Comparison of ENCODE assay signal across 25 mouse cellular contexts in genomic region chr16:14352234-14352633, GRCm38 (mm10). TPM values are rescaled to one million over a fixed set of nuclear protein-coding genes. Genes with fewer than 3 reads are reported as not detected.
DNase-seq lines count a peak whose midpoint lies in the region; ATAC-seq and TF ChIP-seq lines count a peak whose summit lies in the region.
"Had no signal": no experiment of that assay in that cellular context is flagged by ENCODE, and none has a peak within 500 bp of the region (broad histone marks: within the 10 kb centered on the region; RNA-seq: fewer than 3 reads in every experiment).

No protein-coding gene starts in this region.

- 72% methylated on average over 3 of the region's 3 CpGs for WGBS in liver, embryonic 14.5 days (ENCODE audit: insufficient replicate concordance)
- WGBS in intestine, embryonic 15.5 days, result 82% methylated on average over 3 of the region's 3 CpGs

- DNase-seq in heart, adult 11 months, result peak; percentile 70
- DNase-seq in heart, postnatal 14 days, result no peak
- peak; percentile 55 for DNase-seq in MEL (ENCODE audit: low read depth, low spot score)
- DNase-seq in liver, embryonic 14.5 days (ENCODE audit: low read depth in 3 of 3, low spot score in 3 of 3), result no peak
- DNase-seq in Muller cell, postnatal 12 days (ENCODE audit: inconsistent ontology term), result no peak
- DNase-seq: adrenal gland, adult 2 months; adrenal gland, postnatal 25 days; B cell, adult 2 months; cerebellum, adult 11 months; cerebellum, adult 8-10 months; cerebellum, postnatal 14 days; embryo, embryonic 11 days; gastrocnemius, postnatal 36 days; heart, adult 18-20 months; heart, postnatal 10 days had no signal

- peak overlapping the region; percentile 50 for H3K9ac ChIP-seq in MEL (ENCODE audit: control insufficient read depth, low read depth, low read length, poor library complexity, severe bottlenecking)
- no peak overlapping the region for H3K9ac ChIP-seq in liver, embryonic 14.5 days (replicated peaks)
- H3K9ac ChIP-seq in intestine, embryonic 15.5 days, result no peak overlapping the region
- H3K9ac ChIP-seq: embryonic facial prominence, embryonic 15.5 days; forebrain, embryonic 15.5 days; hindbrain, embryonic 13.5 days had no signal

- TF ChIP-seq EP300 in MEL (IDR thresholded peaks at IDR 0.05; ENCODE audit: low read depth in 1 of 2, low read length in 2 of 2), result no peak
- no peak for TF ChIP-seq EP300 in liver, embryonic 14.5 days (IDR thresholded peaks at IDR 0.05; ENCODE audit: low read depth)

- no peak overlapping the region for H3K4me2 ChIP-seq in liver, embryonic 14.5 days (ENCODE audit: low read depth)
- H3K4me2 ChIP-seq in myocyte (ENCODE audit: low read depth), result peak overlapping the region; percentile 23
- H3K4me2 ChIP-seq in intestine, embryonic 15.5 days (replicated peaks), result no peak overlapping the region
- H3K4me2 ChIP-seq: embryonic facial prominence, embryonic 15.5 days; forebrain, embryonic 15.5 days; hindbrain, embryonic 13.5 days had no signal

- peak; percentile 10; the same call in 1 of the 2 replicates for ATAC-seq in liver, embryonic 14.5 days (ENCODE audit: insufficient read depth)
- ATAC-seq in intestine, embryonic 15.5 days, result no peak
- ATAC-seq: activated CD4-positive, CD25-positive, alpha-beta regulatory T cell, adult 4 months; CD4-positive, CD25-positive, alpha-beta regulatory T cell, adult 4 months; forebrain, embryonic 15.5 days had no signal

- no peaks in the 10 kb centered on the region for H3K79me2 ChIP-seq in MEL (ENCODE audit: control insufficient read depth, insufficient read depth, low read length, poor library complexity)
- no peaks in the 10 kb centered on the region for H3K79me2 ChIP-seq in myocyte (ENCODE audit: control insufficient read depth, insufficient read depth)

- H3K9me3 ChIP-seq in MEL (replicated peaks; ENCODE audit: insufficient read depth, low read length), result no peaks in the 10 kb centered on the region
- no peaks in the 10 kb centered on the region for H3K9me3 ChIP-seq in liver, embryonic 14.5 days (ENCODE audit: control insufficient read depth, low read length)
- no peaks in the 10 kb centered on the region for H3K9me3 ChIP-seq in intestine, embryonic 15.5 days
- H3K9me3 ChIP-seq: embryonic facial prominence, embryonic 15.5 days; forebrain, embryonic 15.5 days; G1E; heart, embryonic 10.5 days; hindbrain, embryonic 13.5 days had no signal

- TF ChIP-seq RAD21 in MEL (IDR thresholded peaks at IDR 0.05; ENCODE audit: low read depth, low read length), result no peak

- H3K36me3 ChIP-seq in MEL (ENCODE audit: control insufficient read depth in 1 of 2, insufficient read depth in 2 of 2, low read length in 2 of 2), result peaks cover 0 to 44% of the 10 kb centered on the region in 2 experiments; a peak in 2 of 4 replicates
- H3K36me3 ChIP-seq in liver, embryonic 14.5 days (replicated peaks; ENCODE audit: control insufficient read depth, insufficient read depth, low read depth), result no peaks in the 10 kb centered on the region
- no peaks in the 10 kb centered on the region for H3K36me3 ChIP-seq in myocyte (ENCODE audit: control insufficient read depth, insufficient read depth)
- no peaks in the 10 kb centered on the region for H3K36me3 ChIP-seq in intestine, embryonic 15.5 days
- H3K36me3 ChIP-seq: embryonic facial prominence, embryonic 15.5 days; forebrain, embryonic 15.5 days; G1E; heart, embryonic 10.5 days; hindbrain, embryonic 13.5 days had no signal

- H3K4me3 ChIP-seq in MEL (ENCODE audit: control insufficient read depth in 1 of 2, insufficient read depth in 1 of 2, low read depth in 2 of 2, low read length in 2 of 2) (no peak overlapping the region), myocyte (no peak overlapping the region)
- H3K4me3 ChIP-seq in liver, embryonic 14.5 days (ENCODE audit: insufficient read depth in 1 of 2, low read depth in 2 of 2, low read length in 2 of 2), result no peak overlapping the region
- H3K4me3 ChIP-seq in intestine, embryonic 15.5 days (replicated peaks), result no peak overlapping the region
- H3K4me3 ChIP-seq: embryonic facial prominence, embryonic 15.5 days; forebrain, embryonic 15.5 days; heart, embryonic 10.5 days; hindbrain, embryonic 13.5 days had no signal

- TF ChIP-seq CTCF in MEL (IDR thresholded peaks at IDR 0.05 in 2 of 3, conservative IDR thresholded peaks at IDR 0.05 in 1 of 3; ENCODE audit: control insufficient read depth in 1 of 3, insufficient read depth in 1 of 3, low read depth in 2 of 3, low read length in 3 of 3, poor library complexity in 1 of 3, severe bottlenecking in 1 of 3), result no peak
- no peak for TF ChIP-seq CTCF in liver, embryonic 14.5 days (IDR thresholded peaks at IDR 0.05; ENCODE audit: low read depth)

- intact Hi-C loops in heart, postnatal 14 days (cut with DNase I), result no loop called here

- H3K27me3 ChIP-seq in MEL (ENCODE audit: control insufficient read depth in 1 of 2, insufficient read depth in 2 of 2, low read length in 2 of 2) (no peaks in the 10 kb centered on the region), myocyte (ENCODE audit: control insufficient read depth, insufficient read depth, insufficient read length) (no peaks in the 10 kb centered on the region)
- no peaks in the 10 kb centered on the region for H3K27me3 ChIP-seq in liver, embryonic 14.5 days (ENCODE audit: control insufficient read depth, insufficient read depth, low read length)
- no peaks in the 10 kb centered on the region for H3K27me3 ChIP-seq in intestine, embryonic 15.5 days (replicated peaks)
- H3K27me3 ChIP-seq: embryonic facial prominence, embryonic 15.5 days; forebrain, embryonic 15.5 days; hindbrain, embryonic 13.5 days; Patski had no signal

- TF ChIP-seq POLR2A in MEL (IDR thresholded peaks at IDR 0.05; ENCODE audit: control insufficient read depth in 1 of 2, insufficient read depth in 1 of 2, low read depth in 1 of 2, low read length in 2 of 2, poor library complexity in 1 of 2) (no peak), myocyte (IDR thresholded peaks at IDR 0.05; ENCODE audit: insufficient read length, low read depth) (no peak)

- H3K4me1 ChIP-seq in MEL (ENCODE audit: control insufficient read depth in 1 of 2, insufficient read depth in 2 of 2, low read length in 2 of 2), result peaks cover 15 to 34% of the 10 kb centered on the region in 2 experiments
- H3K4me1 ChIP-seq in liver, embryonic 14.5 days (replicated peaks; ENCODE audit: control insufficient read depth in 2 of 2, insufficient read depth in 2 of 2, low read length in 1 of 2), result peaks cover 12 to 29% of the 10 kb centered on the region in 2 experiments
- H3K4me1 ChIP-seq in intestine, embryonic 15.5 days (replicated peaks), result no peaks in the 10 kb centered on the region
- H3K4me1 ChIP-seq: embryonic facial prominence, embryonic 15.5 days; forebrain, embryonic 15.5 days; heart, embryonic 10.5 days; hindbrain, embryonic 13.5 days had no signal

- peak overlapping the region; percentile 96 for H3K27ac ChIP-seq in MEL (ENCODE audit: control insufficient read depth, low read depth, low read length)
- no peak overlapping the region for H3K27ac ChIP-seq in liver, embryonic 14.5 days
- H3K27ac ChIP-seq in intestine, embryonic 15.5 days, result no peak overlapping the region
- H3K27ac ChIP-seq: embryonic facial prominence, embryonic 15.5 days; forebrain, embryonic 15.5 days; heart, embryonic 10.5 days; hindbrain, embryonic 13.5 days had no signal

- no peak overlapping the region for H3ac ChIP-seq in myocyte (ENCODE audit: control insufficient read depth, insufficient read length)

TF ChIP-seq in MEL, 35 proteins besides CTCF, POLR2A, EP300 and RAD21:
- TF ChIP-seq TBP (IDR thresholded peaks at IDR 0.05; ENCODE audit: low read depth, low read length), result peak; percentile 70
- TF ChIP-seq NELFE (IDR thresholded peaks at IDR 0.05; ENCODE audit: low read depth, low read length), result no peak

TF ChIP-seq in myocyte, 11 proteins besides CTCF, POLR2A, EP300 and RAD21:
- TF ChIP-seq USF1 (IDR thresholded peaks at IDR 0.05; ENCODE audit: low read depth) (no peak), MYOG (IDR thresholded peaks at IDR 0.05; ENCODE audit: control insufficient read depth in 1 of 3, insufficient read depth in 1 of 3, insufficient read length in 2 of 3, low read depth in 2 of 3) (no peak), REST (IDR thresholded peaks at IDR 0.05; ENCODE audit: insufficient read depth, insufficient read length) (no peak), CEBPB (IDR thresholded peaks at IDR 0.05; ENCODE audit: insufficient read depth, poor library complexity, severe bottlenecking) (no peak), POLR2AphosphoS2 (IDR thresholded peaks at IDR 0.05; ENCODE audit: insufficient read length, low read depth) (no peak), E2F4 (IDR thresholded peaks at IDR 0.05; ENCODE audit: insufficient read depth) (no peak), TCF12 (IDR thresholded peaks at IDR 0.05; ENCODE audit: insufficient read depth, poor library complexity, severe bottlenecking) (no peak), TCF3 (IDR thresholded peaks at IDR 0.05; ENCODE audit: insufficient read length, low read depth) (no peak)

RNA-seq across cellular contexts. Expression of gene Abcc1, which starts 9.1 kb away (rescaled TPM):
- total RNA-seq in heart, postnatal 14 days (2021), result 10 to 100 TPM; 25.2 to 27.0 TPM
- total RNA-seq in MEL (2012; rRNA removed), result 30.9 and 31.5 TPM in 2 replicates
- 10 to 100 TPM; 34.2 to 39.8 TPM for polyA plus RNA-seq in MEL (2012; ENCODE audit: insufficient read depth in 1 of 2, insufficient read length in 2 of 2, low read depth in 1 of 2, low replicate concordance in 2 of 2, missing spikeins in 1 of 2)
- 1.9 and 2.4 TPM in 2 replicates for polyA plus RNA-seq in liver, embryonic 14.5 days (2012; rRNA removed)
- 1.9 and 3.0 TPM in 2 replicates for polyA plus RNA-seq in liver, embryonic 14.5 days (2014; fragmentation: Nextera tagmentation; extraction: Ambion mirVana)
- polyA plus RNA-seq in myocyte (2012; fragmentation: generic; extraction: Trizol), result 23.0 TPM
- polyA plus RNA-seq in intestine, embryonic 15.5 days (2015; fragmentation: Nextera tagmentation; extraction: Ambion mirVana), result 8.3 and 9.2 TPM in 2 replicates

RNA-seq across cellular contexts. Expression of gene Fopnl, which starts 35.0 kb away (rescaled TPM):
- 10 to 100 TPM; 62.7 to 66.2 TPM for total RNA-seq in heart, postnatal 14 days (2021)
- 40.3 and 44.8 TPM in 2 replicates for total RNA-seq in MEL (2012; rRNA removed)
- polyA plus RNA-seq in MEL (2012; ENCODE audit: insufficient read depth in 1 of 2, insufficient read length in 2 of 2, low read depth in 1 of 2, low replicate concordance in 2 of 2, missing spikeins in 1 of 2) (10 to 100 TPM in 1 of 2 experiments, not detected in 1; 46.9 TPM), myocyte (2012; fragmentation: generic; extraction: Trizol) (34.3 TPM)
- 18.5 and 23.7 TPM in 2 replicates for polyA plus RNA-seq in liver, embryonic 14.5 days (2012; rRNA removed)
- 66.6 and 72.4 TPM in 2 replicates for polyA plus RNA-seq in liver, embryonic 14.5 days (2014; fragmentation: Nextera tagmentation; extraction: Ambion mirVana)
- 120 and 127 TPM in 2 replicates for polyA plus RNA-seq in intestine, embryonic 15.5 days (2015; fragmentation: Nextera tagmentation; extraction: Ambion mirVana)

Comparison
In these comparisons a context has a peak if more than half of its experiments do, and no peak if none do; other contexts are left out.
1. DNase-seq: peak in heart, adult 11 months (single experiment) and MEL (single experiment); none in heart, postnatal 14 days (0 of 2), liver, embryonic 14.5 days (0 of 3) and Muller cell, postnatal 12 days (single experiment).